Mouse (Mus musculus) induced T-regulatory cell, adult 2 months (primary cell): ENCODE measurements around the gene Tmem200b.
A peak's percentile ranks its signal among the peaks of the same experiment; 100 is the strongest.

ENCODE experiments used
- DNase-seq: peaks from one replicate; pipeline ENCODE4 v3.0.0-alpha.2; 2012; ENCODE audit warnings: low read depth

The Tmem200b gene

GRCm38 (mm10) chr4:131921461-131922346, at the start of gene Tmem200b:
Gene Tmem200b (plus strand): TSS chr4:131921771.
- peak; percentile 27 for DNase-seq

- no peak for DNase-seq
Observed at GRCm38 (mm10) chr4:131872672-131873292, 48.8 kb upstream of the Tmem200b start.

GRCm38 (mm10) chr4:131873293-131874168, 48.0 kb upstream of the Tmem200b start, which contains the start of gene Srsf4:
Gene Srsf4 (plus strand): TSS chr4:131873617.
- peak; percentile 97 for DNase-seq

- no peak for DNase-seq
Observed at GRCm38 (mm10) chr4:131874169-131874536, 47.4 kb upstream of the Tmem200b start.

GRCm38 (mm10) chr4:131874567-131874966, 47.0 kb upstream of the Tmem200b start:
- no peak for DNase-seq

- peak; percentile 29 for DNase-seq
Observed at GRCm38 (mm10) chr4:131875242-131875641, 46.3 kb upstream of the Tmem200b start.

GRCm38 (mm10) chr4:131876836-131877235, 44.7 kb upstream of the Tmem200b start:
- DNase-seq = no peak

GRCm38 (mm10) chr4:131879692-131880091, 41.9 kb upstream of the Tmem200b start:
- no peak for DNase-seq

- DNase-seq = peak; percentile 29
Observed at GRCm38 (mm10) chr4:131881306-131881705, 40.3 kb upstream of the Tmem200b start.

- no peak for DNase-seq
Observed at GRCm38 (mm10) chr4:131883571-131883970, 38.0 kb upstream of the Tmem200b start.

- no peak for DNase-seq
Observed at GRCm38 (mm10) chr4:131885376-131885775, 36.2 kb upstream of the Tmem200b start.

GRCm38 (mm10) chr4:131888564-131888963, 33.0 kb upstream of the Tmem200b start:
- DNase-seq = no peak

GRCm38 (mm10) chr4:131890692-131891091, 30.9 kb upstream of the Tmem200b start:
- no peak for DNase-seq

- DNase-seq = no peak
Observed at GRCm38 (mm10) chr4:131897109-131897508, 24.5 kb upstream of the Tmem200b start.

- DNase-seq = no peak
Observed at GRCm38 (mm10) chr4:131897787-131898186, 23.8 kb upstream of the Tmem200b start.

- DNase-seq = no peak
Observed at GRCm38 (mm10) chr4:131898503-131899179, 22.9 kb upstream of the Tmem200b start.

GRCm38 (mm10) chr4:131899180-131899554, 22.4 kb upstream of the Tmem200b start:
- DNase-seq = no peak

- no peak for DNase-seq
Observed at GRCm38 (mm10) chr4:131901090-131901489, 20.5 kb upstream of the Tmem200b start.

- DNase-seq = peak; percentile 46
Observed at GRCm38 (mm10) chr4:131904478-131904877, 17.1 kb upstream of the Tmem200b start.

- no peak for DNase-seq
Observed at GRCm38 (mm10) chr4:131906423-131906822, 15.1 kb upstream of the Tmem200b start.

- peak; percentile 54 for DNase-seq
Observed at GRCm38 (mm10) chr4:131907912-131908311, 13.7 kb upstream of the Tmem200b start.
